Mouse (Mus musculus): ENCODE measurements around the gene Tm6sf1.

DNA sequence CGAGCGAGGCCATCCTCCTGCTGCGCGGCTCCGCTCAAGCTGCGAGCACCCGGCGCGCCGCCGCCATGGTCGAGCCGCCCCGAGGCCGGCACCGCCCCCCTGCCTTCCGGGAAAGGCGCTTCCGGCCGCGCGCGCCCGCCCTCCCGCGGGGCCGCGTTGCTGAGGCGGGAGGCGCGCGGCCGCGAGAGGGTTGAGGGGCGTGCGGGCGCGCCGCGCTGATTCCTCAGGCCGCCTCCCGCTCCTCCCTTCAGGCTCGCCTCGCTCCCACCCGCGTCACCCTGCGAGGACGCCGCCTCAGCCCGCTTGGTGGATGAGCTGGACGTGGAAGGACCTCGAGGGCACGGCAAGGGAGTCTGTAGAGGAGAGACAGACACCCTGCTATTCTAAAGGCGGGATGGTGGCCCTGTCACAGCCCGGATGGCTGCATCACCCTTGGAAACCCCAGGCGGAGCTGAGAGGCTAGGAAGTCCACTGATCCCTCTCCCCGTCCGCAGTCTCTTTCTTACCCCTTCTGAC lies 29.4 kb upstream of the Tm6sf1 start, which contains the start of gene Btbd1:
- no peak for TF ChIP-seq CTCF (IDR thresholded peaks at IDR 0.05)
- no peak for TF ChIP-seq EP300 (IDR thresholded peaks at IDR 0.05; ENCODE audit: insufficient read depth, low read depth, low read length)
